Mouse (Mus musculus) effector memory CD4-positive, alpha-beta T cell, adult 5 months (primary cell): ENCODE results near the gene Dcxr. TPM values are rescaled to one million over a fixed set of nuclear protein-coding genes. Genes with fewer than 3 reads are reported as not detected.

Experiments
- polyA plus RNA-seq: library from polyadenylated mRNA; unstranded; fragments of 100-300 nt; shearing (Covaris generic); gene quantifications from one replicate; pipeline ENCODE4 v1.2.1, GENCODE M21; 2017

Gene Dcxr
- polyA plus RNA-seq = 11.1 TPM

DNA sequence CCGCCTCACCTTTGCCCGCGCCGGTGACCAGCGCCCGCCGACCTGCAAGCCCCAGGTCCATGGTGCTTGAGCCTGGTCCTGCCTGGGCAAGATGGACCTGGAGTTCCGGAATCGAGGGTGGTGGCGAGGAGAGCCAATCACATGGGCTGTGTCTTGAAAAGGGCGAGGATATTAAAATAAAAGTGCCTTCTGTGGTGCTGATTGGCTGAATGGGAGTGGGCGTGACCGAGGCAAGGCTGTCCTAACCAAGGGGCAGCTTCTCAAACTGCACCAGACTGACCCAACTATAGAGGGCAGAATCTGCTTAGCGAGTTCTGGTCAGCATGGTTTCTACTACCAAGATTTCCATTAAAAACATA, at the start of gene Dcxr:
Dcxr (minus strand) TSS at position 113 of the 359 bp plus-strand sequence.

DNA sequence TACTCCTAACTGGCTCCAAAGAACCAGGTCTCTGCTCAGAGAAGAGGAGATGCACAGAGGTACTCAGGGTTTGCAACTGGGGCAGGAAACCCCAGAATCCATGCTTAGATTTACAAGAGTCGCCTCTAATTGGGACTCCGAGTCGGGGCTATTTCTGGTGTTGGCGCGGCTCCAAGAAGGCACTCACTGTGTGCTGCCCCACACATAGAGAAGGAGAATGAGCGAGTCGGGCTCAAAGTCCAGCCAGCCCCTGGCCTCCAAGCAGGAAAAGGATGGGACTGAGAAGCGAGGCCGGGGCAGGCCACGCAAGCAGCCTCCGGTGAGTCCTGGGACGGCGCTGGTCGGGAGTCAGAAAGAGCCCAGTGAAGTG, 35.6 kb upstream of the Dcxr start, which contains the start of gene Hmga1b:
Hmga1b (plus strand) TSS at position 123 of the 370 bp plus-strand sequence.

DNA sequence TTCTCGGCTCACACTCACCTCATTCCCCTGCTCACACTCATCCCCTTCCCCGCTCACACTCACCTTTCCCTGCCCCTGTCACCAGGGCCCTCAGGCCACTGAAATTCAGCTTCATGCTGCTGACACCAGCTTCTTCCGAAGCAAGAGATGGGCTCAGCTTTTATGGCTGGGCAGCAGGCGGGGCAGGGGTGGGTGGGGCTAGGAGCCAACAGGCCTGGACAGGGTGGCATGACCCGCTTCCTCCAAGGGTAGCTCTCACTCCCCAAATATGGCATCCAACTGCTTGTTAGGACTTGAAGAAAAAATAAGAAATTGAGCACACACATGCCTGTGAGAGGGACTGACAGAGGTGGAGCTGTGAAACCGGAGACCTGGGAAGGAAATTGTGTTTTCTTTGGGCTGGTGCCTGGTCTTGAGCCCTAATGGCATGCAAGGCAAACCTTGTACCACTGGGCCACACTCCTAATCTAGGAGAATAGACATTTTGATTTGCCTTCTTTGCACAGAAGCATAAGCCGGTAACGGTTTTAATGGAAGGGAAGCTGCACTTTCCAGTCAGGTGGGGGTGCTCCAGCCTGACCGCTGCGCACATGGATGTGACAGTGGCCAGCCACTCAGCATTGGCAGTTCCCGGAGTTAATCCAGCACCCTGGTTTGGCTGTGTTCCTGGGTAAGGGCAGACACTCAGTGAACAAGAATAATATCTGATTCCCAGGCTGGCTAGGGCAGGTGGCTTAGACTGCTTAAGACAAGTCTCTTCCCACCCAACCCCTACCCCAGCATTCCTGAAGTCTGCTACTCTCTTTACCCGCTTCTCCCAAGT, 5.0 kb upstream of the Dcxr start, which contains the start of gene Cbr2:
Cbr2 (minus strand) TSS at position 257 of the 823 bp plus-strand sequence.

DNA sequence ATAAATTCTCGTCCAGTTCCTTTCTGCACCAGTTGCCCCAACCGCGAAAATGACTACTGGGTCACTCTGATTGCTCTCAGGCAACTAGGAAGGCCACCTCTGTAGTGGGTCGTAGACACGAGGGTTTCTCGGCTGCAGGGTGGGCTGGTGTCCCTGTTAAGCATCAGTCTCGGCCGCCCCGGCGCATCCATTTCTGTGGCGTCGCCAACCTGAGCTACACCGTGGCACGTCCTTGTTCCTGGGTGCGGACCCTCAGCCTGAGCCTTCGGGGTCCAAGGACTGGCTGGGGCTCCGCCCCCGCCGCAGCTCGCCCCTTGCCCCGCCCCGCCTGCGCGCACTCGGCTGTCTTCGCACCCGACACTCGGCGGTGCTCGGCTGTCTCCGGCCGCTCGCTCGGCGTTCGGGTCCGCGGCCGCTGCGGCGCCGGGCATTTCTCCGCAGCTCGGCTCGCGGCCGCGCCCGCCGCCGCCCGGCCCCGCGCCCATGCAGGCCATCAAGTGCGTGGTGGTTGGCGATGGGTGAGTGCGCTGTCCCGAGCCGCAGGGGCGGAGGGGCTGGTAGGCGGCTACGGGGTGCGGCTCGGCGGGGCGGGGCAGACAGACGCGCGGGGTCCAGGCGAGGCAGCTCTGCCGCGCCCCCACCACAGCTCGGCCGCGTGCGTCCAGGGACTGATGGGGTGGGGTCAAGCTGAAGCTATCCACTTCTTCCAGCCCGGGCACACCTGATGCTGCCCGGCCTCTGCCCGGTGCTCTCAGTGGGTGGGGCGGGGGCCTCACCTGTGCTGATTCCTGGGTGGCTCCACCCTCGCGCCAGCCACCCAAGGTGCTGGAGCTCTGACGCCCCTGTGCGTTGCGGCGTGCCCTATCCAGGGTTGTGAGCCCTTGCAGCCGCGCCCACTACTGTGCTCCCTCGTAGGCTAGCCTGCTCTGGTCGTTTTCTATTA, 5.7 kb downstream of the Dcxr start, which contains the start of gene Rac3:
Rac3 (plus strand) TSS at position 347 of the 943 bp plus-strand sequence.

DNA sequence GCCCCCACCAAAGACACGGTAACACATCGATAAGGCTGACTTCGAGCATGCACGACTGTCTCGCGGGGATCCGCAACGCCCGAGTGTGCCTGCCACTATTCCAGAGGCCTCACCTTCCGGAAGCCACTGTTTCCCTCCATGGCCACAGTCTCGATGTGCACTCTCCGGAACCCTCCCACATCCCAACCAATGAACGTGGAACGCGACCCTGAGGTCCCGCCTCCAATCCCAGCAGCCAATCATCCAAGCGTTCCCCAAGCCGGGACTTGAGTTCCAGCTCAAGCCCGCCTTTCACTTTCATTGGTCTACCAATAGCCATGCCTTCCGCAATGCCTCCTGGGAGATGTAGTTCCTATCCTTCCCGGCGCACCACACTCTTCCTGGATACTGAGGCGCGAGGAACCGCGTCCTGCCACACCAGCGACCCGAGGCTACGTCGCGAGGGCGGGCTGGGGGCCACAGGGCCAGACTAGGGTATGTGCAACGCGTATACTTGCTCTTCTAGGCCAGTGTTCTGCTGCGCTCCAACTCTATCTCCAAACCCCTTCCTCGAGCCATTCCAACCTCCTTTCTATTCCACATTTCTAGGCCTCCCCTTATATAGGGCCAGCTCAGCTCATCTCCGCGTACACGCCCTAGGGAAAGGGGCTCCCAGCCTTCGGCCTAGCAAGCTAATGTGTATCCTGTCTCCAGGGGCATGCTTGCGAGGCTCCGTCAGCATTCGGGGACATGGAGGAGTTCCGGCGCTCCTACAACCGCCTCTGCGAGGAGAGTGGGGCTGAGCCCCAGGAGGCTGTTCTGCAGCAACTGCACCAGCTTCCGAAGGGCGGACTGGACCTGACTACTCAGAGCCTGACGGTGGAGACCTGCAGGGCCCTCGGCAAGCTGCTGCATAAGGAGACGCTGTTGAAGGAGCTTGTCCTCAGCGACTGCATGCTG, 13.2 kb downstream of the Dcxr start, which contains the start of the genes Cenpx and Lrrc45:
Cenpx (minus strand) TSS at position 159 of the 939 bp plus-strand sequence.
Lrrc45 (plus strand) TSS at position 346 of the 939 bp plus-strand sequence.

Other genes starting within 250 kb of the Dcxr start
- 29.0 TPM for gene Mrpl12, start 242.7 kb downstream of the Dcxr start, polyA plus RNA-seq
- 9.9 TPM for gene Slc25a10, start 235.4 kb downstream of the Dcxr start, polyA plus RNA-seq
- not detected for gene Gcgr, start 196.6 kb downstream of the Dcxr start, polyA plus RNA-seq
- 63.3 TPM for gene Mcrip1, start 177.6 kb downstream of the Dcxr start, polyA plus RNA-seq
- not detected for gene Ppp1r27, start 176.1 kb downstream of the Dcxr start, polyA plus RNA-seq
- gene P4hb, start 154.0 kb downstream of the Dcxr start, polyA plus RNA-seq = 187 TPM
- 737 TPM for gene Arhgdia, start 145.7 kb downstream of the Dcxr start, polyA plus RNA-seq
- gene Alyref, start 128.9 kb downstream of the Dcxr start, polyA plus RNA-seq = 275 TPM
- 80.0 TPM for gene Anapc11, start 128.9 kb downstream of the Dcxr start, polyA plus RNA-seq
- gene Npb, start 118.8 kb downstream of the Dcxr start, polyA plus RNA-seq = not detected
- gene Pcyt2, start 109.3 kb downstream of the Dcxr start, polyA plus RNA-seq = 159 TPM
- gene Sirt7, start 102.0 kb downstream of the Dcxr start, polyA plus RNA-seq = 158 TPM
- gene Mafg, start 93.7 kb downstream of the Dcxr start, polyA plus RNA-seq = 52.8 TPM
- gene Pycr1, start 83.5 kb downstream of the Dcxr start, polyA plus RNA-seq = 0.24 TPM
- not detected for gene Myadml2, start 79.1 kb downstream of the Dcxr start, polyA plus RNA-seq
- gene Notum, start 66.1 kb downstream of the Dcxr start, polyA plus RNA-seq = not detected
- gene Aspscr1, start 54.3 kb downstream of the Dcxr start, polyA plus RNA-seq = 103 TPM
- gene Cenpx, start 13.5 kb downstream of the Dcxr start, polyA plus RNA-seq = 87.8 TPM
- 52.6 TPM for gene Lrrc45, start 13.4 kb downstream of the Dcxr start, polyA plus RNA-seq
- gene Rac3, start 5.8 kb downstream of the Dcxr start, polyA plus RNA-seq = 0.70 TPM
- not detected for gene Cbr2, start 4.8 kb upstream of the Dcxr start, polyA plus RNA-seq
- gene Hmga1b, start 35.5 kb upstream of the Dcxr start, polyA plus RNA-seq = 15.1 TPM
- 23.6 TPM for gene Rfng, start 56.9 kb upstream of the Dcxr start, polyA plus RNA-seq
- 79.8 TPM for gene Gps1, start 57.0 kb upstream of the Dcxr start, polyA plus RNA-seq
- 40.0 TPM for gene Dus1l, start 69.1 kb upstream of the Dcxr start, polyA plus RNA-seq
- gene Fasn, start 97.3 kb upstream of the Dcxr start, polyA plus RNA-seq = 50.6 TPM
- 0.21 TPM for gene Ccdc57, start 205.6 kb upstream of the Dcxr start, polyA plus RNA-seq
- gene Slc16a3, start 221.2 kb upstream of the Dcxr start, polyA plus RNA-seq = 21.0 TPM